Mouse (Mus musculus) megakaryocyte, embryonic 14.5 days (primary cell): Measurements from ENCODE around the gene Kcnmb2.

Experiments used
- FLI1 ChIP-seq: IDR thresholded peaks from 2 replicates; pipeline ENCODE4 v1.6.1; 2012; ENCODE audit warnings: low read length, inconsistent platforms, mixed read lengths
- GATA1 ChIP-seq: IDR thresholded peaks from 3 replicates; pipeline ENCODE4 v1.6.1; 2012; ENCODE audit warnings: mixed read lengths, low read length, inconsistent platforms, borderline replicate concordance

- TF ChIP-seq GATA1 (no peak), FLI1 (no peak)
Measured at GRCm38 (mm10) chr3:31982444-31982843, 80.1 kb downstream of the Kcnmb2 start.
